Mouse (Mus musculus) olfactory bulb, adult 2 months (tissue): Measurements from ENCODE around the gene Gm5431.

Experiments used
- CTCF ChIP-seq: fragments of 200-500 bp; IDR thresholded peaks from 2 replicates; pipeline ENCODE4 v1.5.1; 2012; ENCODE audit warnings: low read depth, mild to moderate bottlenecking, low read length, moderate library complexity; ENCODE audit not compliant: insufficient read depth
- POLR2A ChIP-seq: fragments of 200-500 bp; IDR thresholded peaks from 2 replicates; pipeline ENCODE4 v1.6.1; 2012; ENCODE audit warnings: mild to moderate bottlenecking, low read depth, low read length, moderate library complexity; ENCODE audit not compliant: insufficient read depth

- TF ChIP-seq CTCF (no peak), POLR2A (no peak)
These were observed 31.2 kb downstream of the Gm5431 start for GRCm38 (mm10) chr11:48870781-48871180.
